Mouse (Mus musculus): ENCODE data around the gene Olfr788.

GRCm38 (mm10) chr10:129521492-129521891 lies 50.7 kb downstream of the Olfr788 start, which contains the start of gene Olfr791:
- no peak for TF ChIP-seq HCFC1 (IDR thresholded peaks at IDR 0.05; ENCODE audit: borderline replicate concordance, insufficient read depth, low read length)
- no peak for TF ChIP-seq ZNF384 (IDR thresholded peaks at IDR 0.05; ENCODE audit: low read depth, low read length)
- no peak for TF ChIP-seq CHD2 (IDR thresholded peaks at IDR 0.05; ENCODE audit: low read depth, low read length)
- TF ChIP-seq ZC3H11A (IDR thresholded peaks at IDR 0.05; ENCODE audit: borderline replicate concordance, low read depth, low read length), result no peak
- no peak for TF ChIP-seq MAFK (IDR thresholded peaks at IDR 0.05; ENCODE audit: insufficient read depth, low read depth, low read length)
